Mouse (Mus musculus) thymus, postnatal 4 days (tissue): ENCODE data around the gene Olfr748.
"Not testable (repeated sequence)": the region's sequence is repeated elsewhere in the genome, so short reads cannot be mapped to it uniquely, and the experiment has no call there.

Source experiments
- DNase-seq: peaks from one replicate; pipeline ENCODE4 v3.0.0; 2021

The Olfr748 gene

GRCm38 (mm10) chr14:50707073-50707472, at the start of gene Olfr748:
Gene Olfr748 (plus strand): TSS chr14:50707373.
- no peak for DNase-seq

DNA sequence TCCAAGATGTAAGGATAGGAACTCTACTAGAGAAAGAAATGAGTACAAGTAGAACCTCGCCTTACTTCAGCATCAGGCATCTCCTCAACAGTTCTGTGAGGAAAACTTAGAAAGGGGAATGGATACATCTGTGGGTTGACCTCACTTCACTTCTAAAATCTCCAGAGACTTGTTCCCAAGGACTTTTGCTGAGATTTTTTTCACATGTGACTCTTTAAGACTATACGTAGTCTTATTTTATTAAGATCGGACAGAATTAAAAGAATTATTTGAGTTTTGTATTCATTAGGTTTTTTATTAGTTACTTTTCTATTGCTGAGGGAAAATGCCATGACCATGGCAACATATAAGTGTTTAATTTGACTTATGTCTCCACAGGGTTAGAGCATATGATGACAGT, 14.1 kb upstream of the Olfr748 start, which contains the start of gene Olfr747:
Gene Olfr747, minus strand, starts transcription at position 101 of the 400 bp plus-strand sequence.
- no peak for DNase-seq

DNA sequence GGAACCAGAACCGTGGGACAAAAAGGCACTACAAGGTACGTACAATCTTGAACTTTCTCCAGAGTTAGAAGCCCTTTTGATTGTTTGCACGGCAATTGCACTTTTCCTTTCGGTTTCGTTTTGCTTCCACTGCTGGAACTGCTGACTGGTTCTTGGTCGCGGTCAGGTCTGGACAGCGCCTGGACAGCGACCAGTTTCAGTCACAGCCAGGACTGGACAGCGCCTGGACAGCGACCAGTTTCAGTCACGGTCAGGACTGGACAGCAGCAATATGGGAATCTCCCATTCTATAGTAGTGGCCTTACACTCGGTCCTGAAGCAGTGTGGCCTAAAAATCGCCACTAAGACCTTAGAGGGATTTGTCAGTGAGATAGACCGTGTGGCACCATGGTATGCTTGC, 12.7 kb downstream of the Olfr748 start:
- DNase-seq, result not testable (repeated sequence)

GRCm38 (mm10) chr14:50722371-50722770, 15.2 kb downstream of the Olfr748 start:
- not testable (repeated sequence) for DNase-seq

GRCm38 (mm10) chr14:50740334-50740733, 33.2 kb downstream of the Olfr748 start:
- no peak for DNase-seq

GRCm38 (mm10) chr14:50741584-50741983, 34.4 kb downstream of the Olfr748 start:
- DNase-seq, result no peak

DNA sequence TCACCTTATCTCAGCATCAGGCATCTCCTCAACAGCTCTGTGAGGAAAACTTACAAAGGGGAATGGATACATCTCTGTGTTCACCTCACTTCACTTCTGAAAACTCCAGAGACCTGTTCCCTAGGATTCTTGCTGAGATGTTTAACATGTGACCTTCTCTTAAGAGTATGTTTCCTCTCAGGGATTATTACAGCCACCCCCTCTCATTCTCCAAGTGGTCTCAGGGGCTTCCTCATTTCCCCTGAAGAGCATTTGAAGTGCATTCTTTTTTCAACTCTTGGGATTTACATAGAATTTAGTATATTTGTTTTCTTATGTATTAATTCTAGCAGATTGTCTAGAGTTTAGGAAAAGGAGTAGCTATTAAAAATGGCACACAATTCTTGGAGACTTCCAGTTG, 37.8 kb downstream of the Olfr748 start, which contains the start of gene Olfr749:
Gene Olfr749, minus strand, starts transcription at position 101 of the 400 bp plus-strand sequence.
- no peak for DNase-seq

DNA sequence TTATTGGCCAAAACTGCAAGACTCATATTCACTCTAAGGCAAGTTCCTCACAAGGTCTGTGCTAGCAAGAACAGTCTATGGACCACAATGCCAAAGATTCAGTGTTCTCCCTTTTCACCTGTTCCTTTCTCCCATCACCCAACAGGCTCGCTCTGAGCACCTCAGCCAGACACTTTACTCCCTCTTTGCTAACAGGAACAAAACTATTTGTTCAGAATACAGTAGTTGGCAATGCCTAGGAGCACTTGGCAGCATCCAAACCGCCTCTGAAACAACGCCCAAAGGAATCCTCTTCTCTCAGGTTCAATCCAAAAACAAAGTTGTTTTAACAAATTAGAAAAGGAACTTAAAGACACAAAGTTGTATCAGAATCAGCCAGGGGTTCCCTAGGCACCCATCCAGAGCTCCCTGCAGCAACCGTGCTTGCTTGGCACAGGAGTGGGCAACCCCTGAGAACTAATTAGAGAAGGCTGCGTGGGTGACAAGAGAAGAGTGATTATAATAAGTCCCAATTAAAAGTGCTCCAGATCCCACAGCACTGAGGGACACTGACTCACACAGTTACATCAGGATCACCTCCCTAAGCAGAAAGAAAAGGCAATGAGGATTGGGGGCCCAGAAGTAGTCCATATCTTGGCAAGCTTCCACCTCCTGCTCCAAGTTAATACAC, 51.4 kb downstream of the Olfr748 start:
- no peak for DNase-seq
